ENCODE assay signal across 25 mouse cellular contexts in genomic region chr1:175698293-175698692, GRCm38 (mm10). TPM values are rescaled to one million over a fixed set of nuclear protein-coding genes. Genes with fewer than 3 reads are reported as not detected.
DNase-seq lines count a peak whose midpoint lies in the region; ATAC-seq and TF ChIP-seq lines count a peak whose summit lies in the region.
"Had no signal": no experiment of that assay in that cellular context is flagged by ENCODE, and none has a peak within 500 bp of the region (broad histone marks: within the 10 kb centered on the region; RNA-seq: fewer than 3 reads in every experiment).

TSS of gene Wdr64 (plus strand) at chr1:175698593.

- H3K9me3 ChIP-seq in limb, embryonic 15.5 days: no peaks in the 10 kb centered on the region
- no peaks in the 10 kb centered on the region for H3K9me3 ChIP-seq in limb, embryonic 10.5 days (replicated peaks)
- no peaks in the 10 kb centered on the region for H3K9me3 ChIP-seq in CH12.LX (replicated peaks; ENCODE audit: low read length)
- H3K9me3 ChIP-seq: G1E had no signal

- H3K79me2 ChIP-seq in CH12.LX (replicated peaks; ENCODE audit: control insufficient read depth, extremely low read depth, insufficient read depth, poor library complexity, severe bottlenecking): no peaks in the 10 kb centered on the region

- no peak for TF ChIP-seq CTCF in testis, adult 2 months (IDR thresholded peaks at IDR 0.05; ENCODE audit: control insufficient read depth, insufficient read depth, insufficient replicate concordance, low read depth, low read length)
- no peak for TF ChIP-seq CTCF in CH12.LX (conservative IDR thresholded peaks at IDR 0.05 in 1 of 2, IDR thresholded peaks at IDR 0.05 in 1 of 2; ENCODE audit: low read depth in 2 of 2, low read length in 2 of 2)

- TF ChIP-seq POLR2A in testis, adult 2 months (IDR thresholded peaks at IDR 0.05; ENCODE audit: control insufficient read depth, low read depth, low read length): no peak
- TF ChIP-seq POLR2A in CH12.LX (IDR thresholded peaks at IDR 0.05; ENCODE audit: low read depth, low read length): no peak

- H3K27ac ChIP-seq in limb, embryonic 15.5 days: peak within 1 kb of the TSS; percentile 17; the same call in 1 of the 2 replicates
- no peak within 1 kb of the TSS for H3K27ac ChIP-seq in limb, embryonic 10.5 days
- H3K27ac ChIP-seq in testis, adult 2 months (ENCODE audit: control insufficient read depth, insufficient read depth, low read depth, low read length): no peak within 1 kb of the TSS
- no peak within 1 kb of the TSS for H3K27ac ChIP-seq in CH12.LX (ENCODE audit: insufficient read depth, low read depth)

- no peak for DNase-seq in limb, embryonic 10.5 days (ENCODE audit: low spot score)
- DNase-seq in testis, postnatal 10 days (ENCODE audit: low spot score): no peak
- DNase-seq in CH12.LX (ENCODE audit: extremely low read depth): no peak
- no peak for DNase-seq in gastrocnemius, postnatal 4 days (ENCODE audit: low spot score in 2 of 2)
- DNase-seq: adrenal gland, adult 2 months; adrenal gland, adult 8-10 months; adrenal gland, postnatal 10 days; adrenal gland, postnatal 14 days; adrenal gland, postnatal 25 days; adrenal gland, postnatal 36 days; B cell, adult 2 months; cerebellum, adult 11 months; cerebellum, adult 11-12 months; cerebellum, adult 18-20 months; cerebellum, adult 2 months had no signal

- no peak within 1 kb of the TSS for H3K4me2 ChIP-seq in limb, embryonic 15.5 days
- peak within 1 kb of the TSS; percentile 55; the same call in 1 of the 2 replicates for H3K4me2 ChIP-seq in CH12.LX (ENCODE audit: insufficient read depth, low read depth, poor library complexity, severe bottlenecking)

- no peak for TF ChIP-seq RAD21 in CH12.LX (IDR thresholded peaks at IDR 0.05; ENCODE audit: low read depth, low read length)

- no peak within 1 kb of the TSS for H3K9ac ChIP-seq in limb, embryonic 15.5 days
- no peak within 1 kb of the TSS for H3K9ac ChIP-seq in CH12.LX (ENCODE audit: insufficient read depth, low read depth)

- peaks cover 6% of the 10 kb centered on the region; the same call in 1 of the 2 replicates for H3K4me1 ChIP-seq in limb, embryonic 15.5 days
- H3K4me1 ChIP-seq in limb, embryonic 10.5 days: 0 out of 2 replicates have a peak, but pooled peaks cover 3% of the 10 kb centered on the region
- H3K4me1 ChIP-seq in testis, adult 2 months (ENCODE audit: control insufficient read depth, insufficient read depth, low read length): no peaks in the 10 kb centered on the region
- peaks cover 5 to 16% of the 10 kb centered on the region in 2 experiments; a peak in 3 of 4 replicates for H3K4me1 ChIP-seq in CH12.LX (ENCODE audit: control insufficient read depth in 1 of 2, insufficient read depth in 2 of 2)

- WGBS in limb, embryonic 15.5 days: 89% methylated on average over 1 of the region's 1 CpGs
- 89% methylated on average over 1 of the region's 1 CpGs for WGBS in limb, embryonic 10.5 days

- H3K27me3 ChIP-seq in limb, embryonic 15.5 days: no peaks in the 10 kb centered on the region
- no peaks in the 10 kb centered on the region for H3K27me3 ChIP-seq in limb, embryonic 10.5 days (ENCODE audit: low read depth, poor library complexity, severe bottlenecking)
- no peaks in the 10 kb centered on the region for H3K27me3 ChIP-seq in testis, adult 2 months (ENCODE audit: control insufficient read depth, insufficient read depth, low read length)
- no peaks in the 10 kb centered on the region for H3K27me3 ChIP-seq in CH12.LX (replicated peaks)
- H3K27me3 ChIP-seq: Patski had no signal

- no peak within 1 kb of the TSS for H3K4me3 ChIP-seq in limb, embryonic 15.5 days
- no peak within 1 kb of the TSS for H3K4me3 ChIP-seq in limb, embryonic 10.5 days
- peak within 1 kb of the TSS; percentile 52 for H3K4me3 ChIP-seq in testis, adult 2 months (ENCODE audit: control insufficient read depth, low read depth, low read length)
- no peak within 1 kb of the TSS for H3K4me3 ChIP-seq in CH12.LX (replicated peaks in 1 of 3; ENCODE audit: low read depth in 2 of 3, low read length in 2 of 3, poor library complexity in 1 of 3)

- H3K36me3 ChIP-seq in limb, embryonic 15.5 days: no peaks in the 10 kb centered on the region
- no peaks in the 10 kb centered on the region for H3K36me3 ChIP-seq in limb, embryonic 10.5 days
- H3K36me3 ChIP-seq in testis, adult 2 months (ENCODE audit: control insufficient read depth, insufficient read depth, low read length): no peaks in the 10 kb centered on the region
- no peaks in the 10 kb centered on the region for H3K36me3 ChIP-seq in CH12.LX (replicated peaks in 1 of 2; ENCODE audit: control insufficient read depth in 1 of 2, insufficient read depth in 1 of 2, low read length in 1 of 2)
- H3K36me3 ChIP-seq: G1E had no signal

- in situ Hi-C loops in CH12.LX (cut with MboI; ENCODE audit: low pct_ligation_motif_present, low pct_unique_long_range_greater_than_20kb, low sequenced_read_pairs): no loop called here

- no peak for TF ChIP-seq EP300 in CH12.LX (IDR thresholded peaks at IDR 0.05; ENCODE audit: low read length)

- no peak for ATAC-seq in limb, embryonic 15.5 days (ENCODE audit: insufficient number of reproducible peaks, low FRiP score, low TSS enrichment, low read depth)
- ATAC-seq: activated CD4-positive, CD25-positive, alpha-beta regulatory T cell, adult 4 months; CD4-positive, CD25-positive, alpha-beta regulatory T cell, adult 4 months; Patski had no signal

- dilution Hi-C loops in CH12.LX (cut with MboI; ENCODE audit: extremely low pct_ligation_motif_present, extremely low pct_unique_long_range_greater_than_20kb, low sequenced_read_pairs): no loop called here

TF ChIP-seq in CH12.LX, 34 proteins besides CTCF, POLR2A, EP300 and RAD21:
- no peak for TF ChIP-seq MAZ (IDR thresholded peaks at IDR 0.05; ENCODE audit: low read depth, low read length)
- TF ChIP-seq ELF1 (IDR thresholded peaks at IDR 0.05; ENCODE audit: low read depth, low read length): no peak
- no peak for TF ChIP-seq PAX5 (IDR thresholded peaks at IDR 0.05; ENCODE audit: low read length)
- no peak for TF ChIP-seq KAT2A (IDR thresholded peaks at IDR 0.05; ENCODE audit: insufficient replicate concordance, low read length)
- TF ChIP-seq ETS1 (conservative IDR thresholded peaks at IDR 0.05; ENCODE audit: low read depth, low read length): no peak
- TF ChIP-seq MAFK (IDR thresholded peaks at IDR 0.05; ENCODE audit: insufficient replicate concordance, low read length): no peak
- no peak for TF ChIP-seq JUN (IDR thresholded peaks at IDR 0.05; ENCODE audit: insufficient read depth, low read depth, low read length)
- TF ChIP-seq USF2 (conservative IDR thresholded peaks at IDR 0.05; ENCODE audit: low read depth, low read length): no peak
- no peak for TF ChIP-seq JUND (conservative IDR thresholded peaks at IDR 0.05; ENCODE audit: low read depth, low read length)
- TF ChIP-seq NRF1 (IDR thresholded peaks at IDR 0.05; ENCODE audit: low read depth, low read length): no peak
- TF ChIP-seq RCOR1 (conservative IDR thresholded peaks at IDR 0.05; ENCODE audit: low read depth, low read length): no peak
- TF ChIP-seq MYC (IDR thresholded peaks at IDR 0.05; ENCODE audit: low read depth, low read length): no peak
- TF ChIP-seq SMC3 (IDR thresholded peaks at IDR 0.05; ENCODE audit: low read depth, low read length): no peak

RNA-seq across cellular contexts. Expression of gene Wdr64, which starts in this region (rescaled TPM):
- not detected in 2 replicates for polyA plus RNA-seq in limb, embryonic 15.5 days (2015; fragmentation: Nextera tagmentation; extraction: Ambion mirVana)
- polyA plus RNA-seq in limb, embryonic 10.5 days (2016; fragmentation: Nextera tagmentation; extraction: Ambion mirVana): not detected in 2 replicates
- 72.6 and 76.1 TPM in 2 replicates for polyA plus RNA-seq in testis, adult 2 months (2012; rRNA removed)
- total RNA-seq in CH12.LX (2012; rRNA removed) (not detected in 2 replicates), CH12.LX (2014; rRNA removed) (not detected in 2 replicates)
- not detected in 2 replicates for polyA plus RNA-seq in CH12.LX (2012; ENCODE audit: insufficient read length, low read depth)
- not detected for total RNA-seq in gastrocnemius, postnatal 4 days (2021)
- total RNA-seq: adrenal gland, adult 18-20 months; adrenal gland, adult 2 months; adrenal gland, adult 8-10 months; adrenal gland, postnatal 10 days; adrenal gland, postnatal 14 days; adrenal gland, postnatal 25 days; adrenal gland, postnatal 36 days; adrenal gland, postnatal 4 days; MEL had no signal
- polyA plus RNA-seq: activated CD4-positive, CD25-positive, alpha-beta regulatory T cell, adult 4 months; adrenal gland, adult 2 months; C2C12; CD4-positive, CD25-positive, alpha-beta regulatory T cell, adult 4 months; cerebellum, adult 2 months; G1E; Patski had no signal

Comparison
In these comparisons a context has a peak if more than half of its experiments do, and no peak if none do; other contexts are left out.
1. RNA of gene Wdr64 (polyA plus RNA-seq): 72.6 to 76.1 TPM in testis, adult 2 months; not detected in limb, embryonic 15.5 days, not detected in limb, embryonic 10.5 days and not detected in CH12.LX; every median in the first group is over 10 times any median in the second.